Mouse (Mus musculus) CD4-positive, CD25-positive, alpha-beta regulatory T cell, adult 2 months (primary cell): ENCODE measurements at regions not wholly inside any gene's neighbourhood (a gene's known extent, or its start where the extent isn't known, plus 50 kb on each side); places are given as distances from the start of the nearest gene placed in this dataset.
A peak's percentile ranks its signal among the peaks of the same experiment; 100 is the strongest.

ENCODE experiments used
- DNase-seq: peaks from one replicate; pipeline ENCODE4 v3.0.0-alpha.2; 2012; ENCODE audit warnings: low read depth, low spot score

- no peak for DNase-seq
Measured at GRCm38 (mm10) chr10:118501571-118501970, 60.7 kb downstream of the Ifng start.

- DNase-seq: no peak
Measured at GRCm38 (mm10) chr10:118504811-118505210, 64.0 kb downstream of the Ifng start.

GRCm38 (mm10) chr10:118506154-118506553, 65.3 kb downstream of the Ifng start:
- peak; percentile 52 for DNase-seq

- peak; percentile 79 for DNase-seq
Measured at GRCm38 (mm10) chr10:118507630-118508029, 66.8 kb downstream of the Ifng start.

GRCm38 (mm10) chr10:118516839-118517238, 76.0 kb downstream of the Ifng start:
- no peak for DNase-seq

- DNase-seq: no peak
Measured at GRCm38 (mm10) chr10:118517995-118518394, 77.1 kb downstream of the Ifng start.

GRCm38 (mm10) chr10:118545966-118546365, 105.1 kb downstream of the Ifng start:
- peak; percentile 78 for DNase-seq

GRCm38 (mm10) chr10:118550201-118550600, 109.4 kb downstream of the Ifng start:
- peak; percentile 32 for DNase-seq

GRCm38 (mm10) chr10:118558848-118559247, 118.0 kb downstream of the Ifng start:
- no peak for DNase-seq

- DNase-seq: no peak
Measured at GRCm38 (mm10) chr10:118564041-118564440, 123.2 kb downstream of the Ifng start.

GRCm38 (mm10) chr10:118564528-118565268, 123.9 kb downstream of the Ifng start:
- DNase-seq: no peak

GRCm38 (mm10) chr10:118568617-118569016, 127.8 kb downstream of the Ifng start:
- DNase-seq: no peak

- DNase-seq: no peak
Measured at GRCm38 (mm10) chr10:118569424-118569823, 128.6 kb downstream of the Ifng start.

GRCm38 (mm10) chr10:118573247-118573646, 132.4 kb downstream of the Ifng start:
- no peak for DNase-seq

- DNase-seq: no peak
Measured at GRCm38 (mm10) chr10:118575570-118575969, 134.7 kb downstream of the Ifng start.

- DNase-seq: no peak
Measured at GRCm38 (mm10) chr10:118581376-118581775, 140.5 kb downstream of the Ifng start.

GRCm38 (mm10) chr10:118585821-118586220, 145.0 kb downstream of the Ifng start:
- no peak for DNase-seq

GRCm38 (mm10) chr10:118588198-118588597, 147.4 kb downstream of the Ifng start:
- peak; percentile 26 for DNase-seq

- peak; percentile 88 for DNase-seq
Measured at GRCm38 (mm10) chr10:118592648-118593368, 152.0 kb downstream of the Ifng start.

GRCm38 (mm10) chr10:118596206-118596605, 155.4 kb downstream of the Ifng start:
- DNase-seq: no peak

GRCm38 (mm10) chr10:118598497-118598896, 157.7 kb downstream of the Ifng start:
- DNase-seq: no peak

- DNase-seq: peak; percentile 50
Measured at GRCm38 (mm10) chr10:118599197-118599596, 158.4 kb downstream of the Ifng start.

GRCm38 (mm10) chr10:118599610-118600009, 158.8 kb downstream of the Ifng start:
- DNase-seq: peak; percentile 62
